Mouse (Mus musculus): Measurements from ENCODE around the gene Hid1.

DNA sequence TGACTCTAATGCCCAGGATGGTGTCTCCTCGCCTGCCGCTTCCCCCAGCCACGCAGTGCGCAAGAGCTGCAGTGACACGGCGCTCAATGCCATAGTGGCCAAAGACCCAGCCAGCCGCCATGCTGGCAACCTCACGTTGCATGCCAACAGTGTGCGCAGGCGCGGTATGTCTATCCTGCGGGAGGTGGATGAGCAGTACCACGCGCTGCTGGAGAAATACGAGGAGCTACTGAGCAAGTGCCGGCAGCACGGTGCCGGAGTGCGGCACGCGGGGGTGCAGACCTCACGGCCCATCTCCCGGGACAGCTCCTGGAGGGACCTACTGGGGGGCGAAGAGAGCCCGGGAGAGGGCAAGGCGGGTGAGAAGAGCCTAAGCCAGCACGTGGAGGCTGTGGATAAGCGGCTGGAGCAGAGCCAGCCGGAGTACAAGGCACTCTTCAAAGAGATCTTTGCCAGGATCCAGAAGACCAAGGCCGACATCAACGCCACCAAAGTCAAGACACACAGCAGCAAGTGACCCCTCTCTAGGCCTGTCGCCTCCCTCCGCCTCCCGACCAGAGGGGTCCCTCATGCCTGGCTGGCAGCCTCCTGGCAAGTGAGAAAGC is 26.3 kb upstream of the Hid1 start:
- no peak for TF ChIP-seq CTCF (IDR thresholded peaks at IDR 0.05; ENCODE audit: extremely low read depth, insufficient read depth, low read length)
- no peak for TF ChIP-seq POLR2A (IDR thresholded peaks at IDR 0.05; ENCODE audit: extremely low read depth, insufficient read depth, low read length)

Data from cortical plate, adult 2 months (tissue).